Comparison of ENCODE assay signal across 9 mouse cellular contexts in genomic region chr6:142757976-142758375, GRCm38 (mm10). TPM values are rescaled to one million over a fixed set of nuclear protein-coding genes. Genes with fewer than 3 reads are reported as not detected.
DNase-seq lines count a peak whose midpoint lies in the region; ATAC-seq and TF ChIP-seq lines count a peak whose summit lies in the region.
"Had no signal": no experiment of that assay in that cellular context is flagged by ENCODE, and none has a peak within 500 bp of the region (broad histone marks: within the 10 kb centered on the region; RNA-seq: fewer than 3 reads in every experiment).

No protein-coding gene starts in this region.

- no peak for ATAC-seq in heart, postnatal 0 days (ENCODE audit: insufficient read depth, low read depth)
- no peak for ATAC-seq in hindbrain, embryonic 13.5 days (ENCODE audit: low FRiP score)
- ATAC-seq in midbrain, embryonic 12.5 days (ENCODE audit: low FRiP score, low read depth) = no peak

- intact Hi-C loops in heart, postnatal 14 days (cut with DNase I) = loop anchor here (5.0 kb wide), 1 partner anchor 371 kb away; the partner anchor contains the start of genes Golt1b and Recql
- intact Hi-C loops in left cerebral cortex, postnatal 10 days (cut with DNase I) = no loop called here

- peak overlapping the region; percentile 91 for H3K4me2 ChIP-seq in heart, postnatal 0 days (ENCODE audit: low read depth, low read length)
- H3K4me2 ChIP-seq in hindbrain, embryonic 13.5 days = peak overlapping the region; percentile 60
- peak overlapping the region; percentile 57 for H3K4me2 ChIP-seq in midbrain, embryonic 12.5 days (replicated peaks)

- H3K4me1 ChIP-seq in heart, postnatal 0 days (ENCODE audit: control insufficient read depth, insufficient read depth) = peaks cover 3% of the 10 kb centered on the region; the same call in 1 of the 2 replicates
- peaks cover 2% of the 10 kb centered on the region; the same call in 1 of the 2 replicates for H3K4me1 ChIP-seq in brown adipose tissue, adult 24 weeks (ENCODE audit: control insufficient read depth, insufficient read depth, insufficient read length, low read length)
- H3K4me1 ChIP-seq in hindbrain, embryonic 13.5 days (replicated peaks) = peaks cover 39% of the 10 kb centered on the region
- H3K4me1 ChIP-seq in midbrain, embryonic 12.5 days = peaks cover 21% of the 10 kb centered on the region

- no peak for TF ChIP-seq CTCF in heart, postnatal 0 days (IDR thresholded peaks at IDR 0.05; ENCODE audit: low read depth)

- peaks cover 24% of the 10 kb centered on the region for H3K36me3 ChIP-seq in heart, postnatal 0 days (replicated peaks; ENCODE audit: control insufficient read depth, insufficient read depth, low read length)
- H3K36me3 ChIP-seq in hindbrain, embryonic 13.5 days = peaks cover 23% of the 10 kb centered on the region
- 0 out of 2 replicates have a peak, but pooled peaks cover 8% of the 10 kb centered on the region for H3K36me3 ChIP-seq in midbrain, embryonic 12.5 days

- peak overlapping the region; percentile 72 for H3K27ac ChIP-seq in heart, postnatal 0 days (ENCODE audit: low read depth)
- no peak overlapping the region for H3K27ac ChIP-seq in brown adipose tissue, adult 24 weeks (replicated peaks; ENCODE audit: low read depth, low read length)
- no peak overlapping the region for H3K27ac ChIP-seq in hindbrain, embryonic 13.5 days
- H3K27ac ChIP-seq in midbrain, embryonic 12.5 days (replicated peaks) = no peak overlapping the region

- H3K9me3 ChIP-seq in heart, postnatal 0 days (replicated peaks; ENCODE audit: control insufficient read depth, low read length) = no peaks in the 10 kb centered on the region
- no peaks in the 10 kb centered on the region for H3K9me3 ChIP-seq in hindbrain, embryonic 13.5 days
- H3K9me3 ChIP-seq in midbrain, embryonic 12.5 days = no peaks in the 10 kb centered on the region

- H3K27me3 ChIP-seq in heart, postnatal 0 days (ENCODE audit: control insufficient read depth, insufficient read depth, low read length) = no peaks in the 10 kb centered on the region
- peaks cover 25% of the 10 kb centered on the region for H3K27me3 ChIP-seq in hindbrain, embryonic 13.5 days
- peaks cover 23% of the 10 kb centered on the region for H3K27me3 ChIP-seq in midbrain, embryonic 12.5 days

- peak overlapping the region; percentile 89 for H3K4me3 ChIP-seq in heart, postnatal 0 days (ENCODE audit: low read depth, low read length)
- H3K4me3 ChIP-seq in brown adipose tissue, adult 24 weeks (ENCODE audit: insufficient read depth, low read depth, low read length) = peak overlapping the region; percentile 43
- peak overlapping the region; percentile 85 for H3K4me3 ChIP-seq in hindbrain, embryonic 13.5 days
- peak overlapping the region; percentile 92 for H3K4me3 ChIP-seq in midbrain, embryonic 12.5 days

- H3K9ac ChIP-seq in heart, postnatal 0 days (replicated peaks; ENCODE audit: low read depth, low read length) = peak overlapping the region; percentile 85; the same call in 1 of the 2 replicates
- peak overlapping the region; percentile 93; the same call in 1 of the 2 replicates for H3K9ac ChIP-seq in hindbrain, embryonic 13.5 days
- H3K9ac ChIP-seq in midbrain, embryonic 12.5 days (replicated peaks) = peak overlapping the region; percentile 90; the same call in 1 of the 2 replicates

- 78% methylated on average over 6 of the region's 6 CpGs for WGBS in heart, postnatal 0 days
- 93% methylated on average over 6 of the region's 6 CpGs for WGBS in hindbrain, embryonic 13.5 days
- 89% methylated on average over 6 of the region's 6 CpGs for WGBS in midbrain, embryonic 12.5 days

- no peak for TF ChIP-seq EP300 in heart, postnatal 0 days (IDR thresholded peaks at IDR 0.05; ENCODE audit: low read depth)

- DNase-seq in heart, postnatal 0 days (ENCODE audit: low spot score) = no peak
- DNase-seq in heart, postnatal 14 days = no peak
- no peak for DNase-seq in thymus, adult 18-20 months
- DNase-seq in left cerebral cortex, postnatal 10 days (ENCODE audit: extremely low spot score in 1 of 2, low spot score in 2 of 2) = no peak
- no peak for DNase-seq in gastrocnemius, postnatal 10 days
- DNase-seq: cerebellum, adult 8-10 months had no signal

RNA-seq across cellular contexts. Expression of gene Cmas, which starts 1.5 kb away (rescaled TPM):
- total RNA-seq in heart, postnatal 0 days (2014; rRNA removed; ENCODE audit: low replicate concordance) = 26.0 and 30.0 TPM in 2 replicates
- polyA plus RNA-seq in heart, postnatal 0 days (2015; fragmentation: Nextera tagmentation; extraction: Ambion mirVana) = 47.5 and 48.0 TPM in 2 replicates
- total RNA-seq in heart, postnatal 14 days (2021) = 10 to 100 TPM; 38.6 to 39.4 TPM
- 11.1 and 17.7 TPM in 2 replicates for polyA plus RNA-seq in brown adipose tissue, adult 24 weeks (2012; ENCODE audit: insufficient read depth, insufficient read length, missing spikeins)
- polyA plus RNA-seq in hindbrain, embryonic 13.5 days (2015; fragmentation: Nextera tagmentation; extraction: Ambion mirVana) = 178 and 180 TPM in 2 replicates
- polyA plus RNA-seq in midbrain, embryonic 12.5 days (2016; fragmentation: Nextera tagmentation; extraction: Ambion mirVana) = 138 and 143 TPM in 2 replicates
- total RNA-seq in left cerebral cortex, postnatal 10 days (2021) = 100 to 1,000 TPM; 141 to 143 TPM
- 10 to 100 TPM; 29.6 to 34.2 TPM for total RNA-seq in gastrocnemius, postnatal 10 days (2021)

RNA-seq across cellular contexts. Expression of gene Sult6b2, which starts 46.3 kb away (rescaled TPM):
- total RNA-seq in heart, postnatal 0 days (2014; rRNA removed; ENCODE audit: low replicate concordance) = not detected in 2 replicates
- polyA plus RNA-seq in heart, postnatal 0 days (2015; fragmentation: Nextera tagmentation; extraction: Ambion mirVana) = not detected in 2 replicates
- not detected for total RNA-seq in heart, postnatal 14 days (2021)
- not detected in 2 replicates for polyA plus RNA-seq in brown adipose tissue, adult 24 weeks (2012; ENCODE audit: insufficient read depth, insufficient read length, missing spikeins)
- polyA plus RNA-seq in hindbrain, embryonic 13.5 days (2015; fragmentation: Nextera tagmentation; extraction: Ambion mirVana) = 0.13 and 0.19 TPM in 2 replicates
- polyA plus RNA-seq in midbrain, embryonic 12.5 days (2016; fragmentation: Nextera tagmentation; extraction: Ambion mirVana) = not detected in 2 replicates
- under 1 TPM; 0.16 to 0.19 TPM for total RNA-seq in left cerebral cortex, postnatal 10 days (2021)
- not detected for total RNA-seq in gastrocnemius, postnatal 10 days (2021)

RNA-seq across cellular contexts. Expression of gene Abcc9, which starts 55.9 kb away (rescaled TPM):
- 104 and 108 TPM in 2 replicates for total RNA-seq in heart, postnatal 0 days (2014; rRNA removed; ENCODE audit: low replicate concordance)
- polyA plus RNA-seq in heart, postnatal 0 days (2015; fragmentation: Nextera tagmentation; extraction: Ambion mirVana) = 18.8 and 21.0 TPM in 2 replicates
- 100 to 1,000 TPM; 223 to 229 TPM for total RNA-seq in heart, postnatal 14 days (2021)
- 9.4 and 12.2 TPM in 2 replicates for polyA plus RNA-seq in brown adipose tissue, adult 24 weeks (2012; ENCODE audit: insufficient read depth, insufficient read length, missing spikeins)
- polyA plus RNA-seq in hindbrain, embryonic 13.5 days (2015; fragmentation: Nextera tagmentation; extraction: Ambion mirVana) = 2.6 and 3.3 TPM in 2 replicates
- 2.8 and 3.1 TPM in 2 replicates for polyA plus RNA-seq in midbrain, embryonic 12.5 days (2016; fragmentation: Nextera tagmentation; extraction: Ambion mirVana)
- 1 to 10 TPM; 8.2 TPM for total RNA-seq in left cerebral cortex, postnatal 10 days (2021)
- 100 to 1,000 TPM; 128 to 134 TPM for total RNA-seq in gastrocnemius, postnatal 10 days (2021)

Comparison
In these comparisons a context has a peak if more than half of its experiments do, and no peak if none do; other contexts are left out.
1. RNA of gene Abcc9, which starts 55.9 kb away (total RNA-seq): 223 to 229 TPM in heart, postnatal 14 days, 128 to 134 TPM in gastrocnemius, postnatal 10 days and 104 to 108 TPM in heart, postnatal 0 days; 8.2 TPM in left cerebral cortex, postnatal 10 days; every median in the first group is over 10 times any median in the second.
2. Peak in every context shown above with its lines, with median percentiles within 50 percentile points of each other: H3K4me2 ChIP-seq, H3K4me3 ChIP-seq and H3K9ac ChIP-seq.